Mouse (Mus musculus) hindbrain, embryonic 11.5 days (tissue): ENCODE results near the gene Setd1a. TPM values are rescaled to one million over a fixed set of nuclear protein-coding genes. Genes with fewer than 3 reads are reported as not detected.
"Not testable (repeated sequence)": the region's sequence is repeated elsewhere in the genome, so short reads cannot be mapped to it uniquely, and the experiment has no call there.

Source experiments
- ATAC-seq: fragments of 200-750 bp; cut with Nextera tagmentation; 2 replicates; pipeline ENCODE4 v1.8.0; 2017; ENCODE audit warnings: mild to moderate bottlenecking, moderate TSS enrichment, moderate library complexity; ENCODE audit not compliant: low FRiP score
- DNase-seq: peaks from one replicate; pipeline ENCODE4 v3.0.0-alpha.2; 2015; ENCODE audit warnings: low spot score
- H3K27ac ChIP-seq: fragments of 300-500 bp; sonication (generic); 2 replicates; pipeline ENCODE4 v1.5.1; 2014; ENCODE audit warnings: mild to moderate bottlenecking, low read depth, low read length
- H3K27me3 ChIP-seq: fragments of 300-500 bp; sonication (generic); 2 replicates; pipeline ENCODE4 v1.6.1; 2014; ENCODE audit warnings: mild to moderate bottlenecking, low read length, moderate library complexity, mixed read lengths; ENCODE audit not compliant: control insufficient read depth, insufficient read depth
- H3K36me3 ChIP-seq: fragments of 300-500 bp; sonication (generic); 2 replicates; pipeline ENCODE4 v1.6.1; 2014; ENCODE audit warnings: mild to moderate bottlenecking, low read length, moderate library complexity, mixed read lengths; ENCODE audit not compliant: control insufficient read depth, insufficient read depth
- H3K4me1 ChIP-seq: fragments of 300-500 bp; sonication (generic); replicated peaks from 2 replicates; pipeline ENCODE4 v1.6.1; 2014; ENCODE audit warnings: low read length, mixed read lengths; ENCODE audit not compliant: control insufficient read depth, insufficient read depth
- H3K4me2 ChIP-seq: fragments of 300-500 bp; sonication (generic); replicated peaks from 2 replicates; pipeline ENCODE4 v1.6.1; 2014; ENCODE audit warnings: mild to moderate bottlenecking, low read depth, low read length
- H3K4me3 ChIP-seq: fragments of 300-500 bp; sonication (generic); 2 replicates; pipeline ENCODE4 v1.5.1; 2014; ENCODE audit warnings: low read depth, low read length
- H3K9ac ChIP-seq: fragments of 300-500 bp; sonication (generic); 2 replicates; pipeline ENCODE4 v1.6.1; 2014; ENCODE audit warnings: low read depth, low read length
- H3K9me3 ChIP-seq: fragments of 300-500 bp; sonication (generic); 2 replicates; pipeline ENCODE4 v1.6.1; 2016; ENCODE audit warnings: low read length; ENCODE audit not compliant: control insufficient read depth
- WGBS: fragments of 180-500 bp; shearing (Covaris S2); extraction: QIAGEN DNeasy Blood & Tissue Kit; methylation state at CpG from one replicate; pipeline ENCODE4 v1.1.7; 2014; 5-methylcytosine and 5-hydroxymethylcytosine counted together
- polyA plus RNA-seq: library from polyadenylated mRNA; unstranded; fragments of >200 nt; fragmentation: Nextera tagmentation; extraction: Ambion mirVana; gene quantifications from 2 replicates; pipeline ENCODE4 v1.2.1, GENCODE M21; 2014

The Setd1a gene
- polyA plus RNA-seq, result 21.3 and 22.4 TPM in 2 replicates

DNA sequence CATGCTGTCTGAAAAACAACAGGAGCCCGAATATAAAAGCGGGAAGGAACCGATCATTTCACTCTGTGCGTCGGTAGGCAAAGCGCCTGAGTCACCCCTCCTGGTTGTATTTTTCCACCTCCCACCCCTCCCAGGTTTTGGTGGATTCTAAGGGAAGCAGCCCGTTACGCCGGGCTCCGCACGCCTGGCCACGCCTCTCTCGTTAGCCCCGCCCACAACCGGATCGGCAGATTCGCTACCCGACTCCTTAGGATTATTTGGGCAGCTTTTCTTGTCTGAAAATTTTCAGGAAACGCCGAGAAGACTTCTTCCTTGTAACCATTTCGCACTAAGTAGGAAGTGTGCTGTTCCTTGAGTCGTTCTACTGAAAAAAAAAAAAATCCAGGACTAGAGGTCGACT, at the start of gene Setd1a:
Gene Setd1a (plus strand): TSS at position 245 of the 400 bp plus-strand sequence.
- Histone ChIP-seq H3K9ac (peak within 1 kb of the TSS; percentile 90), H3K9me3 (no peaks in the 10 kb centered on the region), H3K4me1 (peaks cover 5% of the 10 kb centered on the region; the same call in 1 of the 2 replicates), H3K27me3 (no peaks in the 10 kb centered on the region), H3K4me2 (peak within 1 kb of the TSS; percentile 80), H3K27ac (peak within 1 kb of the TSS; percentile 95), H3K4me3 (peak within 1 kb of the TSS; percentile 93), H3K36me3 (peaks cover 5% of the 10 kb centered on the region; the same call in 1 of the 2 replicates)
- peak; percentile 92 for DNase-seq
- ATAC-seq, result peak; percentile 67
- WGBS, result 0% methylated on average over 23 of the region's 23 CpGs

DNA sequence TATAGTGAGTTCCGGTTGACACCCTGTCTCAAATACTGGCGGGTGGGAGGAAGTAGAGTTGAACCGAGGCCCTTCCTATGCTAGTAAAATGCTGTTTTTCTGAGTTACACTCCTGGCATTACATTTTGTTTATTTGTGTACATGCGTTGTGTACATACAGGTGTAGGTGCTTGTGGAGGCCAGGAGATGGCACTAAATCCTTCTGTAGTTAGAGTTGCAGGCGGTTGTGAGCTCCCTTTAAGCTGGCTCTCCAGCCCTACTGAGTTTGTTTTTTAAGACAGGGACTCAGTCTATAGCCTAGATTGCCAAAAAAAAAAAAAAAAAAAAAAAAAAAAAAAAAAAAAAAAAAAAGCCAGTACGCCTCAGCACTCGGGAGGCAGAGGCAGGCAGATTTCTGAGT, 48.6 kb upstream of the Setd1a start:
- 81% methylated on average over 7 of the region's 7 CpGs for WGBS
- DNase-seq, result no peak
- no peak for ATAC-seq

DNA sequence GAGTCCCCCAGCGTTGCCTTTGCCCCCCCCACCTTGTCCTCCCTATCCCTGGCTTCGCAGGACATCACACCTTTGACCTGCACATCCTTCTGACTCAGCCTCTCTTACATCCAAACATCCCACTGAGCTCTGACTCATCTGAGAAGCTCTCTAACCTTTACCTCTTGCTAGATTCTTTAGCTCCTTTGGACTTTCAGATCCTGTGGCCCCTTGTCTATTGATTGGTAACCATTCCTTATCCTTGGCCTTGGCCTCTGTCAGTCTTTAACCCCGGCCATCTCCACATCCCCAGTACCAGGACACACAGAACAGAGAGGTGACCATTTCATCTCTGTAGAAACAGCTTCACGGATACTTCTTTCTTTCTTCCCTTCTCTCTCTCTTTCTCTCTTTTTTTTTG, 46.3 kb upstream of the Setd1a start:
- Histone ChIP-seq H3K27ac (no peak overlapping the region), H3K36me3 (no peaks in the 10 kb centered on the region), H3K9ac (no peak overlapping the region), H3K4me1 (no peaks in the 10 kb centered on the region), H3K4me2 (no peak overlapping the region), H3K27me3 (no peaks in the 10 kb centered on the region), H3K4me3 (no peak overlapping the region), H3K9me3 (no peaks in the 10 kb centered on the region)
- 75% methylated on average over 4 of the region's 4 CpGs for WGBS
- no peak for DNase-seq
- no peak for ATAC-seq

More for the DNA sequence above, 48.6 kb upstream of the Setd1a start:
- no peaks in the 10 kb centered on the region for H3K27me3 ChIP-seq
- H3K9me3 ChIP-seq, result no peaks in the 10 kb centered on the region
- H3K9ac ChIP-seq, result no peak overlapping the region
- H3K4me3 ChIP-seq, result no peak overlapping the region
- H3K27ac ChIP-seq, result no peak overlapping the region
- no peaks in the 10 kb centered on the region for H3K36me3 ChIP-seq
- H3K4me2 ChIP-seq, result no peak overlapping the region
- H3K4me1 ChIP-seq, result no peaks in the 10 kb centered on the region

DNA sequence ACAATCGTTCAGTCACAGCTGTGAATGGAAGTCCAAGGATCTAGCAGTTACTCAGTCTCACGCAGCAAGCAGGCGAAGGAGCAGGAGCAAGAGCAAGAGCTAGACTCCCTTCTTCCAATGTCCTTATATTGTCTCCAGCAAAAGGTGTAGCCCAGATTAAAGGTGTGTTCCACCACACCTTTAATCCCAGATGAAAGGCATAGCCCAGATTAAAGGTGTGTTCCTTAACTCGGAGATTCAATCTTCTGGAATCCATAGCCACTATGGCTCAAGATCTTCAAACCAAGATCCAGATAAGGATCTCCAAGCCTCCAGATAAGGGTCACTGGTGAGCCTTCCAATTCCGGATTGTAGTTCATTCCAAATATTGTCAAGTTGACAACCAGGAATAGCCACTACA, 44.4 kb upstream of the Setd1a start, which contains the start of gene Ctf2:
Gene Ctf2 (minus strand): TSS at position 101 of the 400 bp plus-strand sequence.
- not testable (repeated sequence) for DNase-seq, H3K27me3 ChIP-seq, H3K36me3 ChIP-seq, H3K27ac ChIP-seq, H3K9me3 ChIP-seq, H3K4me3 ChIP-seq, ATAC-seq, H3K4me2 ChIP-seq, H3K4me1 ChIP-seq, H3K9ac ChIP-seq
- no CpG with 5 or more reads among the region's 5 CpGs for WGBS

DNA sequence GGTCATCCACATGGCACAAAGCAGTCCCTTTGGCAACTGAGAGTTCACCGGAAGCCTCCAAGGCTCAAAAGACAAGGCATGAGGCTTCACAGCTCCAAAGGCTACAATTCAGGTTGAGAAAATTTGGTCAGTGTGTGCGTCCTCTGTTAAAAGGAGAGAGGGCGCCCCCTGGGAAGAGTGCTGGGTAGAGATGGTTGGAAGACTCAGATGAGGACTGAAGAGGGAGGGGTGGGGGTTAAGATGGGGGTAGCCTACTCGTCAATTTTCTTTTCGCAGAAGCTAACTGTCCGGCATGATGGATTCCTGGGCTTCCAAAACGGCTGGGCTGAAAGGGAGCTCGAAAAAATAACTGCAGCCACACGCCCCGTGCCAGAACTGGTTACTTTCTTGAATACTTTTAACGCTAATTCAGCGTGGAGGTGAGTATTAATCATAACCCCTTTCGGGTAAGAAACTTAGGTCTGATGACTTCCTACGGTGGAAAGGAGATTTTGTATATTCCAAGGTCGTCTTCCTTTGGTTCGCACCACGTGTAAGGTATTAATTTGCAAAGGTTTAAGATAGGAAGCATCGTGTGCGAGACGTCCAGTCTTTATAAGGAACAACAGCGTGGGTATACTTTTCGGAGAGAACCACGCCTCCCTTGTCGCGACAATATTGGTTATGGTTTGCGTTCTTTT, 32.0 kb upstream of the Setd1a start, which contains the start of gene Fbxl19:
Gene Fbxl19 (plus strand): TSS at position 178 of the 680 bp plus-strand sequence.
- ATAC-seq, result no peak
- WGBS, result 1% methylated on average over 26 of the region's 26 CpGs
- H3K4me2 ChIP-seq, result peak within 1 kb of the TSS; percentile 90

DNA sequence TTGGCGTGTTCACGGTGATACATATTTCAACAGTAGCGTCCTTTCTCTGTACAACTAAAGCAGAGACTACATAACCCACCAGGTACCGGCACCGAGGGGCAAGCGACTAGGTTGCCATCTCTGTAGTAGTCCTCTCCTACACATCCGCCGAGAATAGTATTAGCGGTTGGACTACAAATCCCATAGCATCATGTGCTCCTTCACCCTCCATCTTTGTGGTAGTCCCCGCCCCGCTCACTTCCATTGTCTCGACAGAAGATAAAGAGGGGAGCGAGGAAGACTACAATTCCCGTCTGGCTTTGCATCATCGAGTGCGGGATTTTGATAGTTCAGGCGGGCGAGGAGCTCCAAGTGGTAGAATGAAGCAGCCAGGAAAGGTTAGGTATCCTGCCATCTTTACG, 31.2 kb upstream of the Setd1a start:
- DNase-seq, result peak; percentile 95
- no peaks in the 10 kb centered on the region; the same call in 1 of the 2 replicates for H3K4me1 ChIP-seq
- WGBS, result under 1% methylated on average over 19 of the region's 19 CpGs
- H3K27me3 ChIP-seq, result no peaks in the 10 kb centered on the region
- ATAC-seq, result peak; percentile 87
- peak overlapping the region; percentile 90 for H3K27ac ChIP-seq
- peak overlapping the region; percentile 60 for H3K9ac ChIP-seq
- H3K9me3 ChIP-seq, result no peaks in the 10 kb centered on the region
- H3K4me3 ChIP-seq, result peak overlapping the region; percentile 93
- peak overlapping the region; percentile 90 for H3K4me2 ChIP-seq
- H3K36me3 ChIP-seq, result peaks cover 2% of the 10 kb centered on the region; the same call in 1 of the 2 replicates

More for the DNA sequence above, 32.0 kb upstream of the Setd1a start, which contains the start of gene Fbxl19:
- no peaks in the 10 kb centered on the region for H3K9me3 ChIP-seq
- no peaks in the 10 kb centered on the region for H3K36me3 ChIP-seq
- peak within 1 kb of the TSS; percentile 90; the same call in 1 of the 2 replicates for H3K27ac ChIP-seq
- peak; percentile 80 for DNase-seq
- no peaks in the 10 kb centered on the region for H3K27me3 ChIP-seq
- H3K4me1 ChIP-seq, result no peaks in the 10 kb centered on the region; the same call in 1 of the 2 replicates
- peak within 1 kb of the TSS; percentile 60 for H3K9ac ChIP-seq
- peak within 1 kb of the TSS; percentile 93 for H3K4me3 ChIP-seq

DNA sequence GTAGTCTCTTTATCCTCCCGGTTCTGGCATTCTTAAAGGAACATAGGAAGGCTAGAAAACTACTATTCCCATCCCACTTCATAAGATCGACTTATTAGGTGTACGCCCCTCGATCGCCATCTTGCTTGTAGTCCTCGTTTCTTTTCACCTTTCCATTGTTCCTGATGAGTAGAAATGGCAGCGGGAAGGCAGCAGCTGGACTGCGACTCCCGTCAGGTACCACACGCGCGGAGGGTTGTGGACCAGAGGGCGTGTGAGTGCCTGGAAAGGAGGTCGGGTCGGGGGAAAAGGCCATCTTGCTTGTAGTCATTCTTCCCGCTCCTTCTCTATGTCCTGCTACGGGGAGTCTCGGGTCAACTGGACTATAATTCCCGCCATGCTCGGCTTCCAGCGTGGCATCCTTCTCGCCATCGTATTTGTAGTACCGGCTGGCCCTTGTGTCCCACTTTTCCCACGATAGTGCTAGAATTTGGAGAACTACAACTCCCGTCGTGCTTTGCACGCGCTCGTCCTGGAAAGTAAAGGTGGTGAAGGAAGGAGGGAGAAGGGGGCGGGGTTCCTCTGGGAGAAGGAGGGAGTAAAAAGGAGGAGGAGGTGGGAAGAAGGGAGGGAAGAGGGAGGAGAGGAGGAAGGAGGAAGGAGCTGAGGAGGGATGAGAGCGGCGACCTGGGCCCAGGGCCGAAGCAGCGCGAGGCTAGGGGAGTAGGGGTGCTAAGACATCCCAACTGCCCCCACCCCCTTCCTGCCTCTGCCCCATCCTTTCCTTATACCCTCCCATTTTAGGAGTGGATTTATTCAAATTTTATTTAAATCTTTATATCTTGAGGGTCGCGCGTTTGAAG, 30.6 kb upstream of the Setd1a start:
- Histone ChIP-seq H3K4me2 (peak overlapping the region; percentile 90), H3K27ac (peak overlapping the region; percentile 90), H3K36me3 (peaks cover 7% of the 10 kb centered on the region), H3K9ac (peak overlapping the region; percentile 89), H3K4me3 (peak overlapping the region; percentile 93), H3K9me3 (no peaks in the 10 kb centered on the region), H3K4me1 (no peaks in the 10 kb centered on the region; the same call in 1 of the 2 replicates), H3K27me3 (no peaks in the 10 kb centered on the region)
- DNase-seq (peak; percentile 98), ATAC-seq (peak; percentile 86)
- WGBS, result under 1% methylated on average over 38 of the region's 39 CpGs
